Mouse (Mus musculus) midbrain, embryonic 10.5 days (tissue): ENCODE measurements at regions not wholly inside any gene's neighbourhood (a gene's known extent, or its start where the extent isn't known, plus 50 kb on each side); places are given as distances from the start of the nearest gene placed in this dataset.

ENCODE experiments used
- DNase-seq: peaks from one replicate; pipeline ENCODE4 v3.0.0-alpha.2; 2017; ENCODE audit warnings: low spot score
- H3K27ac ChIP-seq: fragments of 300-500 bp; sonication (generic); replicated peaks from 2 replicates; pipeline ENCODE4 v1.5.1; 2016; ENCODE audit warnings: mild to moderate bottlenecking
- H3K27me3 ChIP-seq: fragments of 300-500 bp; sonication (generic); 2 replicates; pipeline ENCODE4 v1.6.1; 2016; ENCODE audit warnings: low read depth, mild to moderate bottlenecking; ENCODE audit not compliant: poor library complexity, severe bottlenecking
- H3K36me3 ChIP-seq: fragments of 300-500 bp; sonication (generic); 2 replicates; pipeline ENCODE4 v1.6.1; 2016; ENCODE audit warnings: mild to moderate bottlenecking, moderate library complexity
- H3K4me1 ChIP-seq: fragments of 300-500 bp; sonication (generic); 2 replicates; pipeline ENCODE4 v1.6.1; 2016
- H3K4me3 ChIP-seq: fragments of 300-500 bp; sonication (generic); 2 replicates; pipeline ENCODE4 v1.5.1; 2016; ENCODE audit warnings: mild to moderate bottlenecking, moderate library complexity
- H3K9me3 ChIP-seq: fragments of 300-500 bp; sonication (generic); replicated peaks from 2 replicates; pipeline ENCODE4 v1.6.1; 2016; ENCODE audit warnings: mild to moderate bottlenecking
- WGBS: fragments of 180-500 bp; shearing (Covaris S2); methylation state at CpG from one replicate; pipeline ENCODE4 v1.1.7; 2016; 5-methylcytosine and 5-hydroxymethylcytosine counted together

- no peak overlapping the region for H3K4me3 ChIP-seq
- 60% methylated on average over 8 of the region's 8 CpGs for WGBS
- no peaks in the 10 kb centered on the region for H3K9me3 ChIP-seq
- H3K27ac ChIP-seq: no peak overlapping the region
- no peaks in the 10 kb centered on the region for H3K27me3 ChIP-seq
- H3K36me3 ChIP-seq: no peaks in the 10 kb centered on the region
- peaks cover 9% of the 10 kb centered on the region for H3K4me1 ChIP-seq
- DNase-seq: no peak
Observed at GRCm38 (mm10) chr9:103928744-103929527, 73.4 kb upstream of the Nphp3 start.

GRCm38 (mm10) chr9:103938070-103938469 lies 64.3 kb upstream of the Nphp3 start:
- WGBS: 85% methylated on average over 5 of the region's 5 CpGs
- DNase-seq: no peak
- Histone ChIP-seq H3K27ac (no peak overlapping the region), H3K36me3 (no peaks in the 10 kb centered on the region), H3K4me1 (no peaks in the 10 kb centered on the region), H3K9me3 (no peaks in the 10 kb centered on the region), H3K4me3 (no peak overlapping the region), H3K27me3 (no peaks in the 10 kb centered on the region)

DNA sequence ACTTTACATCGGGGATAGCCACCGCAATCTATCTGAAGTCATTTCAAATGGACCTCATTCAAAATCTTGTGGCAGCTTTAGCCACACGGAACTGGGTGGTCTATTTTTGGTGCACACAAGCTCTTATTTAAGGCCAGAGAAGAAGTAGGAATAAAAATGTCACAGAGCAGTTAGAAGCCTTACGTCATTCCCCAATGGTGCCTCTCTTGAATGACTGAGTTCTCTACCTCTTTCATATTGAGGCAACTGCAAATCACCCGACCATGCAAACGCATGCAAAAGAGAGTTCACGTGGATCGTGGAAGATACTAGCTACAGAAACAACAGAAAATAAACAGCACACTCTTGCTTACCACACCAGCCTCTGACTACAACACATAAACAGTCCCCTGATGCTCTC lies 62.3 kb upstream of the Nphp3 start:
- Histone ChIP-seq H3K27ac (no peak overlapping the region), H3K27me3 (no peaks in the 10 kb centered on the region), H3K4me3 (no peak overlapping the region), H3K9me3 (peaks cover 5% of the 10 kb centered on the region), H3K4me1 (no peaks in the 10 kb centered on the region), H3K36me3 (no peaks in the 10 kb centered on the region)
- 93% methylated on average over 8 of the region's 8 CpGs for WGBS
- no peak for DNase-seq

- H3K4me1 ChIP-seq: no peaks in the 10 kb centered on the region
- no peaks in the 10 kb centered on the region for H3K36me3 ChIP-seq
- no peak for DNase-seq
- 92% methylated on average over 6 of the region's 6 CpGs for WGBS
- peaks cover 5% of the 10 kb centered on the region for H3K9me3 ChIP-seq
- H3K27ac ChIP-seq: no peak overlapping the region
- H3K27me3 ChIP-seq: no peaks in the 10 kb centered on the region
- H3K4me3 ChIP-seq: no peak overlapping the region
Observed at GRCm38 (mm10) chr9:103940506-103940905, 61.8 kb upstream of the Nphp3 start.

- no peaks in the 10 kb centered on the region for H3K36me3 ChIP-seq
- no peak overlapping the region for H3K4me3 ChIP-seq
- no peak for DNase-seq
- H3K27me3 ChIP-seq: no peaks in the 10 kb centered on the region
- WGBS: 91% methylated on average over 20 of the region's 20 CpGs
- H3K4me1 ChIP-seq: no peaks in the 10 kb centered on the region
- no peak overlapping the region for H3K27ac ChIP-seq
- H3K9me3 ChIP-seq: peaks cover 5% of the 10 kb centered on the region
Observed at GRCm38 (mm10) chr9:103941176-103941900, 61.0 kb upstream of the Nphp3 start.

DNA sequence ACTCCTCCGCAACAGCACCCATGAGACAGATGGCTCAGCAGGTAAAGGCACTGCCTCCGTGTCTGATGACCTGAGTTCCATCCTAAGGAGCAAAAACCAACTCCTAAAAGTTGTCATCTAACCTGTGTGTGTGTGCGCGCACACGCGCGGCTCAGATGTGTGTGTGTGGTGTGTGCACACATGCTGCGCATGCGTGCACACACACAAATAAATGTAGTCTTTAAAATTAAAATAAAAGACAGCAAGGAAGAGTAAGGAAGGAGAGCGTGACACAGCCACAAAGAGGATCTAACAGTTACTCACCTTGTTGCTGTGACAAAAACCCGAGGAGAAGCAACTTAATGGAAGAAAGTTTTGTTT lies 60.5 kb upstream of the Nphp3 start:
- peaks cover 5% of the 10 kb centered on the region for H3K9me3 ChIP-seq
- H3K27ac ChIP-seq: no peak overlapping the region
- WGBS: 95% methylated on average over 11 of the region's 11 CpGs
- no peaks in the 10 kb centered on the region for H3K36me3 ChIP-seq
- H3K27me3 ChIP-seq: no peaks in the 10 kb centered on the region
- no peak overlapping the region for H3K4me3 ChIP-seq
- H3K4me1 ChIP-seq: no peaks in the 10 kb centered on the region
- no peak for DNase-seq

GRCm38 (mm10) chr9:103945406-103945805 lies 56.9 kb upstream of the Nphp3 start:
- DNase-seq: no peak
- Histone ChIP-seq H3K27me3 (no peaks in the 10 kb centered on the region), H3K36me3 (no peaks in the 10 kb centered on the region), H3K27ac (no peak overlapping the region), H3K9me3 (peaks cover 5% of the 10 kb centered on the region), H3K4me1 (no peaks in the 10 kb centered on the region), H3K4me3 (no peak overlapping the region)
- 92% methylated on average over 11 of the region's 11 CpGs for WGBS

DNA sequence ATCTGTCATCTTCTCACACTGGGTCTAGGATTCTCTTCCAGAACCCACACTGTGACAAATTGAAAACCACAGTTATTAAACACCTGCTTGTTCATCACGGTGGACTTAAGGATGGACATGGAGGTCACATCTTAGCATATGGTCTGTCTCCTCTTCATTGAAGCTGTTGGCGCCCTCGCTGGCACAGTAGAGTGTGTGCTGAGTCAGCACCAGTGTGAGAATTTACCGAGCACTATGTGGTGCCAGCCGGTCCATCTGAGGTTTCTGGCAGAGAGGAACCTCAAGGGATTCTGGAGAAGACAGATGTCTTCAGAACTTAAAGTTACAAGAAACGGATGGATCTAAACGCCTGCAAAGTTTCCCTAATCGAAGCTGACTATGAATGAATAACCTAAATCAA lies 50.5 kb upstream of the Nphp3 start:
- no peaks in the 10 kb centered on the region for H3K4me1 ChIP-seq
- no peak overlapping the region for H3K27ac ChIP-seq
- no peak for DNase-seq
- no peaks in the 10 kb centered on the region for H3K27me3 ChIP-seq
- no peaks in the 10 kb centered on the region for H3K36me3 ChIP-seq
- no peaks in the 10 kb centered on the region for H3K9me3 ChIP-seq
- 97% methylated on average over 8 of the region's 8 CpGs for WGBS
- H3K4me3 ChIP-seq: no peak overlapping the region
